Mouse (Mus musculus) C2C12 (cell line): ENCODE measurements around the gene Arhgap32.

ENCODE experiments used
- CEBPB ChIP-seq: IDR thresholded peaks from one replicate; pipeline ENCODE4 v1.6.1; 2011; ENCODE audit warnings: low read depth, mild to moderate bottlenecking, control low read depth, moderate library complexity
- CTCF ChIP-seq: IDR thresholded peaks from one replicate; pipeline ENCODE4 v1.5.1; 2011; ENCODE audit not compliant: control insufficient read depth, insufficient read depth, insufficient read length
- MYOD1 ChIP-seq: IDR thresholded peaks from one replicate; pipeline ENCODE4 v1.6.1; 2011; ENCODE audit warnings: low read depth; ENCODE audit not compliant: control insufficient read depth, insufficient read length
- USF1 ChIP-seq: IDR thresholded peaks from one replicate; pipeline ENCODE4 v1.6.1; 2011; ENCODE audit warnings: low read depth, mild to moderate bottlenecking, control low read depth, moderate library complexity

GRCm38 (mm10) chr9:32234767-32235489, 119.0 kb downstream of the Arhgap32 start:
- TF ChIP-seq CTCF, result no peak
- TF ChIP-seq MYOD1, result no peak
- no peak for TF ChIP-seq CEBPB
- TF ChIP-seq USF1, result no peak
